Mouse (Mus musculus) gastrocnemius, postnatal 25 days (tissue): Measurements from ENCODE around the gene Cyp46a1. TPM values are rescaled to one million over a fixed set of nuclear protein-coding genes. Genes with fewer than 3 reads are reported as not detected.

Experiments
- DNase-seq: peaks from one replicate; pipeline ENCODE4 v3.0.0; 2022
- total RNA-seq, 2 experiments: library from RNA; stranded (reverse); gene quantifications; 1 replicate in 1 of 2; 2 replicates in 1 of 2; pipeline ENCODE4 v1.2.3; 2021

Gene Cyp46a1
- total RNA-seq, 2 experiments from 2014 or later, result 0.13 TPM

DNA sequence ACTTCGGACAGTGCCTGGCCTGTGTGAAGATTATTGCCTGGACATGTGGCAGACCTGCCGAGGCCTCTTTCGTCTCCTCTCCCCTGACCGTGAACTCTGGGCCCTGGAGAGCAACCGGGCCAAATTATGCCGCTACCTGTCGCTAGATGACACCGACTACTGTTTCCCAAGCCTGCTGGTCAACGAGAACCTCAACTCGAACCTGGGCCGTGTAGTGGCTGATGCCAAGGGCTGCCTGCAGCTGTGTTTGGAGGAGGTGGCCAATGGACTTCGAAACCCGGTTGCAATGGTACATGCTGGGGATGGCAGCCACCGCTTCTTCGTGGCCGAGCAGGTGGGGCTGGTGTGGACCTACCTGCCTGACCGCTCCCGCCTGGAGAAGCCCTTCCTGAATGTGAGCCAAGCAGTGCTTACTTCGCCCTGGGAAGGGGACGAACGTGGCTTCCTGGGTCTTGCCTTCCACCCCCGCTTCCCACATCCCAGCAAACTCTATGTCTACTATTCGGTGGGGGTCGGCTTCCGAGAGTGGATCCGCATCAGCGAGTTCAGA is 22.4 kb upstream of the Cyp46a1 start:
- no peak for DNase-seq

DNA sequence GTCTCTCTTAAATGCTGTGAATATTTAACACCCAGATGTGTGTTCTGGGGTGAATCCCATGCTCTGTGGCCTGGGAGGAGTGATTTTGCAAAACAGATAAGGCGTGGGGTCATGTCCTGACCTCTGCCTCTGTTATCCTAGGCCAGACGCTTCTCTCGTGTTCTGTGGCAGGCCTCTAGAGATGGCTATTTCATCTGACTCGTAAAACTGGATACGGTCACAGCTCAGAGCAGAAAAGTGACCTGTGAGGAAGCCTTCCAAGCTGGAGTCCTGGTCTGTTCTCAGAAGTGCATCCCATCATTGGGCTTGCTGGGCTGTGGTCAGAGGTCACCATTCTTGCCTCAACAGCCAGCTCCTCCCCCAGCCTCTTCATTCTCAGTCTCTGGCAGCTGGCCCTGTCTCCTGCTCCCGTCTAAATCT is 21.7 kb upstream of the Cyp46a1 start:
- no peak for DNase-seq

DNA sequence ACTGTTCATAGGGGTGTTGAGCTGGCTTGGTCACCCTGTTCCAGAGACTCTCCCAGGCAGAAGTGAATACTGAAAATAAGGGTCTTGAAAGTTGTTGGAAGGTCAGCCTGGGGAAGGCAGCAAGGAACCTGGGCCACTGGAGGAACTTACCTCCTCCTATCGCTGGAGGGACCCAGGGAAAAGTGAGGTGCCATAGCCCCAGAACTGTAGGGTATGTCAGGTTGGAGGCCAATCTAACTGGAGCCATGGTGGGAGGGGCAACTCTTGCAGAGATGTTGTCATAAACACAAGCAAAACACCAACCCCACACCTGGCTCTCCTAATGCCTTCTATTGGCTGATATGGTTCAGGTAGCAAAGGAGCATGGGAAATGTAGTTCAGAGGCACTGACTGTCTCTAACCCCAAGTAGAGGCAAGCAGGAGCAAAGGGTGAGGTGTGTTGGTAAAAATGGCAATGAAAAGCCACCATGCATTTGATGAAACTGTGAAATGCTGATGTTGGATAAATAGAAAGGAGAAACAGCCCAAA is 20.9 kb upstream of the Cyp46a1 start:
- no peak for DNase-seq

DNA sequence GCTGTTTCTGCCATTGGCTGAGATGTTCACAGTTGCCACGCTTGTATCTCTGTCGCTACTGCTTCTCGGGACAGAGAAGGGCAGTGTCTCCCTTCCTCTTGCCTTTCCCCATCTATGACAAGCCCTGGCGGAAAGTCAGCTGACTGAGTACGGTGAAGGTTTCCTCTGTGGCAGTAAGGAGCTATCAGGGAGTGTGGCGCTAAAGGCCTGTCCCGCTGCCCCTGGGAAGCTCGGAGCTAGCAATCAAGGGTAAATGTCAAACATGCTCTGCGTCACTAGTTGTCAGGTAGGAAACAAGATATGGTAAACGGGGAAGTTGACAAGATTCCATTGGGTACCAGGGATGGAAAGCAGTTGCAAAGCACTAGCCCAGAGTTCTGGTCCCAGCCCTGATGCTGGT is 18.4 kb upstream of the Cyp46a1 start:
- no peak for DNase-seq

DNA sequence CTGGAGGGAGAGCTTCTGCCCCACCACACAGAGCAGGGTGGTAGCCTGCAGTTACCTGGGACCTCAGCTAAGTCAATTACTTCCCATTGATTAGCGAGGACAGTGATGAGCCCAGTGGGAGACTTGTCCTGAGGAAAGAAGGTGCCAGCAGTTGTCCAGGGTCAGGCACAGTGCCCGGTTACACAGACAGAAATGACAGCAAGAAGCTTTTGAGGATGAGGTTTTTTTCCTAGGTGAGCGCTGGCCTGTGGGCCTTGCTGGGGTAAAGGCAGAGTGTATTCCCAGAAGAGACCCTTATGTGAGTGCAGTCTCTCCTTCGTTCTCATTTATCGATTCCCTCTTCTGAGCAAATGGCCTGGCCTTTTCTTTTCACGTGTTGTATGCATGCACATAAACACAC is 17.5 kb upstream of the Cyp46a1 start:
- no peak for DNase-seq

DNA sequence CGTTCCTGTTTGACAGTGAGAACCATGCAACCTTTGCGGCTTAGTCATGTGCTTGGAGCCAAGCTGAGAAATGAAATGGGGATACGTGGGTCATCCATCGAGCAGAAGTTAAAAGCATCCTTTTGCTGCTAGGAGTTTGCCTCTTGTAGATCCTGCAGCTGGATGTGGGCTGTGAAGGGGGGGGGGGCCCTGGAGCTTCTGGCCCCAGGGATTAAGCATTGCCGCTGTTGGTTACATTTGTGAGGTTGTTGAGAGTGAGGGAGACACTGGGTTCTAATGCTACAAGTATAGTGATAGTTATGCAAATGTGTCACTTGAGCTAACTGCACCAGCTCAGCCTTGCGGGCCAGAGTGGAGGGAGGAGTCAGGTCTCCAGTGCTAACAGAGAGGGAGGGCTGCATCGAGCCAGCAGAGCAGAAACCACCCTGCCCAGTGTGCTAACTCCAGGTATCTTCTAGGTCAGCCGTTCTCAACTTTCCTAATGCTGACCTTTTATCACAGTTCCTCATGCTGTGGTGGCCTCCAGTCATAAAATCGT is 16.9 kb upstream of the Cyp46a1 start:
- DNase-seq, result no peak

DNA sequence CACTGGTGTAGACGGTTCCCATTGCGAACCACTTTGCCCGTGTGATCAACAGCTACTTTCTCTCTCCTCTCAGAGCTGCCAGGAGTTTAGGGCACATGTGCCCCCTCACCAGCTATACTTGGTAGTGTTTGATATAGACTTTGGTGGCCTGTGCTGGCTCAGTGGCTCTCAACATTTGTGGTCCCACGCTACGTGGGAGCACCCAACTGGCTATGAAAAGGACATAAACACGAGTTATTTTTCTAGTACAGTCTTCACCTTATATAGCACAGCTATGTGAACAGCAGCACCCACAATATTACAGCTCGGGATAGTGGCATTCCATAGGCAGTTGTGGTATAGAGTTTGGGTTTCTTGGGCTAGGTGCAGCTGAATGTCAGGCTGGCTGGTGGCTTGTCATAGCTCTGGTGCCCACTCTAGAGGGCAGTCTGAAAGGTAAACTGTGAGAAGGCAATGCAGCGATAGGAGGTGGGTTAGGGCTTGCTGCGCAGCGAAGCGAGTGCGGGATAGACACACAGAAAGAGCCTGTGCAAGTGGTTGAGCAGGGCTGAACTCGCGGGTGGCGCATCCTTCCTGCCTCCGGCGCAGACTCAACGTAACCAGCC is 16.3 kb upstream of the Cyp46a1 start:
- DNase-seq, result no peak

DNA sequence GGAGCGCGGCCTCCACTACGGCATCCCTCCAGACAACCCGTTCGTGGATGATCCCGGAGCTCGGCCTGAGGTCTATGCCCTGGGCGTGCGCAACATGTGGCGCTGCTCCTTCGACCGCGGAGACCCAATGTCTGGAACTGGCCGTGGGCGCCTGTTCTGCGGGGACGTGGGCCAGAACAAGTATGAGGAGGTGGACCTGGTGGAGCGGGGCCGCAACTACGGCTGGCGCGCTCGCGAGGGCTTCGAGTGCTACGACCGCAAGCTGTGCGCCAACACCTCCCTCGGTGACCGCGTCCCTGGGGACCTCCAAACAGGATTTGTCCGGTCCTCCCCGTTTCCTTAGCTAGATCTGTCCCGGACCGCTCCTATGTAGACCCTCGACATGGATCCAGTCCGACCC is 15.7 kb upstream of the Cyp46a1 start:
- no peak for DNase-seq

DNA sequence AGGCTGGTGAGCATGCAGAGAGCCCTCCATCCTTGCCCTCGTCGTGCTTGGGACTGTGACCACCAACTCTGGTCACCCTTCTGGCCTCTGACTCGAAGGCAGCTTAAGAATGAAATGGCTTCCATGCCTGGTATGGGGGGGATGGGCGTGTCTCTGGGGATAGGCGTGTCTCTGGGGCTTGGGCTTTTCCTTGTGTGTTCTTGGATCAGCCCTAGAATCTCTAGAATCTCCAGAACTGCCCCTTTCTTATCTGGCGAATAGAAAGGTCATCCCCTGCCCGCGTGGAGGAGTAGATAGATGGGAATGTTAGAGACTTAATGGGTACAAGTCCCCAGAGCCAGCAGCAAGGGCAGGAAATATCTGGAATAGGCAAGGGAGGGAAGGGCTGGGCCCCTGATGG is 14.1 kb upstream of the Cyp46a1 start:
- DNase-seq, result no peak

DNA sequence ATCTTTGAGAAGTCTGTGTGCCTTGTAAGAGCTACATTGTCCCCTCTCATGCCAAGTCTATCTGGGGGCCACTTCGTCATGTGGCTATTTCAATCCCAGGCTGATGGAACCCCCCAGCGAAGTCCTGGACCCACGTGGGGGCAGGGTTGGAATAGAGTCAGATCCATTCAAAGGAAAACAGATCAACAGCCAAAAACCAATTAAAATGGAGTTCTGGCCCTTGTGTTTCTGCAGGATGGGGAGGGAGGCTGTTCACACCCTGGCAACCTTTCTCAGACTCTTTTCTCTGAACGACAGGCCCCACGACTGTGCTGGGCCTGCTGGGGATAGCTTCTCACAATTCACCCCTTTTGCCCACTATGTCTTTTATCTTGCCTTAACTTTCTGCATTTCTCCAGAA is 7.8 kb upstream of the Cyp46a1 start:
- DNase-seq, result no peak

DNA sequence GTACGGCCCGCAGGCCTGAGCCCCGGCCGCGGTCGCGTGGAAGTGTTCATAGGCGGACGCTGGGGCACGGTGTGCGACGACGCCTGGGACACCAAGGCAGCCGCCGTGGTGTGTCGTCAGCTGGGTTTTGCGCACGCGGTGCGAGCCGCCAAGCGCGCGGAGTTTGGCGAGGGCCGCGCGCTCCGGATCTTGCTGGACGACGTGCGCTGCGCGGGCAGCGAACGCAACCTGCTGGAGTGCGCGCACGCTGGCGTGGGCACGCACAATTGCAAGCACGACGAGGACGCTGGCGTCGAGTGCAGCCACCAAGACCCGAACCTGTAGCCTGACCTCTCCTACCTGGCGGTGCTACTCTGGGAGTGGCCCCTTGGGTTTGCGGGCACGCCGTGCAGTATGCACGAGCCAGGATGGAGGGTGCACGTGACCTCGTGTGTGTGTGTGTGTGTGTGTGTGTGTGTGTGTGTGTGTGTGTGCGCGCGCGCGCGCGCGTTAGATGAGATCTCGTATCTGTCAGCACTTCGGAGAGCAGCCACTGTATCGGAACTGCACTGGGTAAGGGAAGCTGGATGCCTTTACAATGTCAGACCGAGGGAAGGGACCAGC is 6.2 kb upstream of the Cyp46a1 start:
- no peak for DNase-seq

DNA sequence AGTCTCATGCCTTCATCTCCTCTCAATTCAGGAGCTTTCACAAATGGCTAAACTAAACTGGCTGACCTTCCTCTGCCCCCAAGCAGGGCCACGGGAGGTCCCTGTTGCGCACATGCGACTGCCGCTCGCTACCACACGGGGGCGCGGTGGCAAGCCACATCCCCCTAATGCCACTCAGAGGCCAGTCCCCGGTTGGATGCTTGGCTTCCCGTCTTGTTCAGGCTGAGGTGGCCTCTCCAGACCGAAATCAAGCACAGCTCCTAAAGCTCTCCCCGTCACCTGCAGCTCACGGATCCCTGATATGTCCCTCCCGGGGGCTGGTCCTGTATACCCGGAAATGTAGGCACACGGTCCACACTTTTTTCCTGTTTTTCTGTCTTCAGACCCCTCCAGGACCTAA is 1.1 kb upstream of the Cyp46a1 start:
- peak; percentile 86 for DNase-seq

DNA sequence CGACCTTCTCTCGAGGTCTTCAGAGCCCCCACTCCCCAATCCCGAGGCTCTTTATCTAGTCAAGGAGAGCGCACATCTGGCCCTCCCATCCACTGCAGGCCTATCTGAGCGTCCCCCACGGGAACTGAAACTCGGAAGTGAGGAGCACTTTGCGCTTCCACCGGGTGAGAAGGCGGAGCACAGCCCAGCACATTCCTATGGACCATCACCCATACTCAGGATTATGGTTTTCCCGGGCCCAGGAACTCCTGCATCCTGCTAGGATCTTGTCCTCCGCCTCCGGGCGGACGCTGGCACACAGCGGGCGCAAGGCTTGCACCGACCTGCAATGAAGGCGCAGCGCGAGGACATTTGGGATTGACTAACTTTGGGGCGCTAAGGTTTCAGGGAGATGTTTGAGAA is 699 bp upstream of the Cyp46a1 start:
- DNase-seq, result no peak

DNA sequence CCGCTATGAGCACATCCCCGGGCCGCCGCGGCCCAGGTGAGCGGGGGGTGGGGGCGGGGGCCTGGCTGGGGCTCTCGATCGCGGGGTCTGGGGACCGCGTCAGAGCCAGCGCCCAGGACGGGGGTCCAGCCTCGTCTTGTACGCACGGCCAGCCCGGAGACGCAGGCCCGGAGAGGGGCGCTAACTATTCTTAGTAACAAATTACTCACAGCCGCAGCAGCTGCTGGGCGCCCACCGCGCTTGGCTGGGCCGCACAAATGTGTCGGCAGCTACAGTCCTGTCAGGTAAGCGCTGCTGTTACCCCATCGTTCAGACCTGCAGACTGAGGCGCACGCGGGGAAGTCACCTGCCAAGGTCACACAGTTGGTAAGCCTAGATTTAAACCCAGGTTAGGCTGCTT is 348 bp downstream of the Cyp46a1 start:
- no peak for DNase-seq

DNA sequence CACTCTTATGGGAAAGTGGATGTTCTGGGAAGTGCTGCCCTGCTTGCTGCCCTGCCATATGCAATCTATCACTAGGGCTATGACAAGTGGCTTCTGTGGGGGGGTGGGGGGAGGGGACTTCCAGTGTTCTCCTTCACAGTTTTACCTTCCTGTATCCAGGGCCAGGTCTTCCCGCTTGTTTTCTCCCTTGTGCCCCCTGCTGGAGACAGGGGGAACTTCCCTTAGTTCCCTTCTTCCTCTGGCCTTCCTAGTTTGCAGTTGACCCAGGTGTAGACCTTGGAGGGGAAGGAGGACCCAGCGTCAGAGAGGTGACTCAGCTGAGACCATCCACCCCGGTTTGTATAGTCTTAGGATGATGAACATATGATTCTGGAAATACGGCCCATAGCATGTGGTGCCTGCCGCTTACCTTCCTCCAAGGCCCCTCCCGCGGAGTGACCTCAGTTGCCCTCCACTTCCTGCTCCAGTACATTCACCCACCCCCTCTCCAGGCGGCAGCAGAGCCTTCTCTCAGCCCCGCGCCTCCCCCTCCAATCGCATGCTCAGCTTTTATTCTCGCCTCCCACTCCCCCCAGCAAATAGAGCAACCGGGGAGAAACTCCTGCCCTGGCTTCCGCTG is 4.5 kb downstream of the Cyp46a1 start:
- DNase-seq, result no peak

DNA sequence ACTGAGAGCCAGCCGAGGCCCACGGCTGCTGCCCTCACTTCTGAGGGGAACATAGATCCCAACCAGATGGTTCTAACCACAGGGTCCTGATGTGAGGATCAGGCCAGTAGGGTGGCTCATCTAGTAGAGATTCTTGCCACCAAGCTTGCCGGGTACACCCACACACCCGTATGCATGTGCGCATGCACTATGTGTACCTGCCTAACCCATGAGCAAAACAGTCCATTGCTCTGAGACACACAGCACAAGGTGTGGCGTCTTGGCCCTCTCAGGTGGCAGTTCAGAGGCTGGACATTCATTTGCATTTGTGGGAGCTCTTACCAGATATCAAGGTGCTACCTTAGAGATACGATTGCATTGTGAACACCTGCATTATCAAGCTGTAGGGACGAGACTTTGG is 14.0 kb downstream of the Cyp46a1 start:
- DNase-seq, result no peak

DNA sequence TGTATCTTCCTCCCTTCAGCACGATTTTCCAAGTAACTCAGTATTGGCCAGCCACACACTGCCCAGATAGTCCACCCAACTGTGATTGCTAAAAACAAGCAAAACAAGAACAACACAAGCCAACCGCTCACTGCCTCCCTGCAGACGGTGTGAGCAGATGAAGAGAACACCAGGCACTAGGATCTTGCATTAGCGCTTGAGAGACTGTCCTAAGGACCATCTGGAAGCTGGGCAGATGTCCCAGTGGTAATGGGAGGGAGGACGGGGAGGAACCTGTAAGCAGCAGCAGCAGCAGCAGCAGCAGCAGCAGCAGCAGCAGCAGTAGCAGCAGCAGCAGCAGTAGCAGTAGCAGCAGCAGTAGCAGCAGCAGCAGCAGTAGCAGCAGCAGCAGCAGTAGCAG is 14.8 kb downstream of the Cyp46a1 start:
- no peak for DNase-seq

DNA sequence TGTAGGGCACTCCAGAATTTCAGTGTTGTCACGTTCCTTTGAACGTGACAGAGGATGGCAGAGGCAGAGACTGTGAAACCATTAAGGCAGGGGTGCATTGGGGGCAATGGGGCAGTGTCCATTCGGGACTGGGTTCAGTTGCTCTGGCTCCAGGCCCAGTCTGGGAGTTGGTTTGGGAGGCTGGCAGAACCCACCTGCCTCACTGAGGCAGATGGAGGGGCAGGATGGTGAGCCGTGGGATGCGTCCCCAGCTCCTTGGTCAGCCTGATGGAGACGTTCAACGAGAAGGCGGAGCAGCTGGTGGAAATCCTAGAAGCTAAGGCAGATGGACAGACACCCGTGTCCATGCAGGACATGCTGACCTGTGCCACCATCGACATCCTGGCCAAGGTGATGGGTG is 16.8 kb downstream of the Cyp46a1 start:
- no peak for DNase-seq

DNA sequence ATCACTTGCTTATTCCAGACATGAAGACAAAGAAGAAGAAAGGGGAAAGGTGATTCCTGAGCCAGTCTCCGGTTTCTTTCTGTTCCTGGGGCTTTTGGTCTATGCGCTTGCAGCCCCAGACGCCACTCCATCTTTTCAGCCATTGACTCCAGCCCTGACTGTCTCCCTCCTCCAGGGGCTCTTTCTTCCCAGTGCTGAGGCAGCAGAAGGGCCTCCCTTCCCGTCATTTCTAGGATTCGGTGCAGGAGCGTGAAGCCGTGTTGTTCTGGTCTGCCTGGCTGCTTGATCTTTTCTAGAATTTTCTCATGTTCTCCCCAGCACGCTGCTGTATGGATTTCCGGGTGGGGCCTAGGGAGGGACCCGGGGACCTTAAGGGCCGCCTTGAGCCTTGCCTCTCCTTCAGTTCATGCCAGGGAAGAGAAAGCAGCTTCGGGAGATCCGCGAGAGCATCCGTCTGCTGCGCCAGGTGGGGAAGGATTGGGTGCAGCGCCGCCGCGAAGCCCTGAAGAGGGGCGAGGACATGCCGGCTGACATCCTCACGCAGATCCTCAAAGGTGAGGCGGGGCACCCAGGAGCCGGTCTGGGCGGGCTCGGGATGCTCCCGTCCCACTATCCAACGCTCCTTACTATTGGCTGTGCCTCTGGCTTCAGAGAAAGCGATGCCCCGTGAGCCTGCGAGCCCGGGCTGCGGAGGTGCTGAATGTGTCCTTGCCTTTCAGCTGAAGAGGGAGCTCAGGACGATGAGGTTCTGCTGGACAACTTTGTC is 18.4 kb downstream of the Cyp46a1 start:
- no peak for DNase-seq

DNA sequence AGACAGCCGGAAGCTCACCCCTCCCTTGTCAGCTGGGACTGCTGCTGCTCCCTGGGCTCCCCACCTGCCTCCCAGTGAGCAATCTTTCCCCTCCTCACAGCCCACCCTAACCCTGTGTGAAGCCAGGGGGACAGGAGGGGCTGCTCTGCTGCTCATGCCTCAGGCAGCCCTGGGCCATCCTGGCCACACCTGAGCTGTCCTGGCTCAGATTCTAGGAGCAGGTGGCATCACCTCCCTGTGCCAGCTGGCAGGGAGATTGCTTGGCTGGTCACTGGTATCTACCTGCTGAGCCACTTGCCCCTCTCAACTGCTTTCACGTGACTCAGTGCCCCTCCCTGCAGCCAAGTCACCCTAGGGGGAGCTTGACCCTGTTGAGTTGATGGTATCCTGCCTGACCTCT is 20.1 kb downstream of the Cyp46a1 start:
- no peak for DNase-seq

DNA sequence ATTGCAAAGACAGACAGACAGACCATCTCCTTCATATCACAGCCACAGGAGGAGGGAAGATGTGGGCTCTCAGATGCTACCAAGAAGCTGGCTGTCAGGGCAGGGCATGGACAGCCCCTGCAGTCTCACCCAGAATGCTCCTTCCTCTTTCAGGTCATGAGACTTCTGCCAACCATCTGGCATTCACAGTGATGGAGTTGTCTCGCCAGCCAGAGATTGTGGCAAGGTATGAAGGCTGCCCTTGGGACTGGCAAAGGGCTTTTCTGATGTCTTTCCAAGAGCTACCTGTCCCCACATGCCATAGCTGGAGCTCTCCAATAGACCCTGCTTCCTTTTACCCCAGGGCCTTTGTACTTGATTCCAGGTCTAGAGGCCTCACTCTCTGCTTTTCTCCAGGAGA is 21.1 kb downstream of the Cyp46a1 start:
- DNase-seq, result no peak

DNA sequence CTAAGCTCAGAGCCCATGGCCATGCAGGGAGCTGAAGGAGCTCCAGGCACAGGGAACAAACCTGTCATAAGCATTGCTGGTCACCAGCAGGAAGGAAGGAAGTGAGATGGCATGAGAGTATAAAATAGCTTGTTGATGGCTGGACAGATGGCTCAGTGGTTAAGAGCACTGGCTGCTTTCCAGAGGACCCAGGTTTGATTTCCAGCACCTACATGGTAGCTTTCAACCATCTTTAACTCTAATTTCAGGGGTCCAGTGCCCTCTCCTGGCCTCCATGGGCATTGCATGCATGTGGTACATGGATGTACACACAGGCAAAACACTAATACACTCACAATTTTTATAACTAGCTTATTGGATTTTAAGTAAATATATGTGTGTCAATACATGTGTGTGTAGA is 21.8 kb downstream of the Cyp46a1 start:
- no peak for DNase-seq

DNA sequence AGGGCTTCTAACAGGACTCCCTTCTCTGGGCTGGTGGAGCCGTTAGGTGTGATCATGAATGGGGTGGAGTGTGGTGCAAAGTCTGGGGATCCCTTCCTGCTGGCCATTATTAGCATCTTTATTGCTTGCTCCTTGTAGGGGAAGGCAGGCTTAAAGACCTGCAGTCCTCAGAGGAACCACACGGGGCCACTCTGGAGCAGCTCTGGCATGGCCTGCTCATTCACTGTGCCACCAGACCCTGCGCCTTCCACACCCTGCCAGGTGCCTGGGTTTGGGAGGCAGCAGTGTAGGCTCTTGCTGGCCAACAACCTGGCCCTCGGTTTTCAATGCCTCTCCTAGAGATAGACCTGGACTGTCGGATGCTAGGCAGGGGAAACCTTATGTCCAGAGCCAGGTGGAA is 29.6 kb downstream of the Cyp46a1 start:
- DNase-seq, result peak; percentile 74
